Mouse (Mus musculus): ENCODE results near the gene Gm14406.
"Not testable (repeated sequence)": the region's sequence is repeated elsewhere in the genome, so short reads cannot be mapped to it uniquely, and the experiment has no call there.

The Gm14406 gene

GRCm38 (mm10) chr2:177577998-177578397, at the start of gene Gm14406:
Gene Gm14406 (minus strand): TSS chr2:177578210.
- DNase-seq: not testable (repeated sequence)

- DNase-seq: not testable (repeated sequence)
These were observed 2.9 kb downstream of the Gm14406 start for GRCm38 (mm10) chr2:177575141-177575540.

GRCm38 (mm10) chr2:177559365-177559764, 18.6 kb downstream of the Gm14406 start:
- DNase-seq: not testable (repeated sequence)

GRCm38 (mm10) chr2:177555261-177555660, 22.7 kb downstream of the Gm14406 start:
- DNase-seq: not testable (repeated sequence)

- not testable (repeated sequence) for DNase-seq
These were observed 40.3 kb downstream of the Gm14406 start for GRCm38 (mm10) chr2:177537717-177538116.

- DNase-seq: not testable (repeated sequence)
These were observed 40.9 kb downstream of the Gm14406 start for GRCm38 (mm10) chr2:177537141-177537540.

DNA sequence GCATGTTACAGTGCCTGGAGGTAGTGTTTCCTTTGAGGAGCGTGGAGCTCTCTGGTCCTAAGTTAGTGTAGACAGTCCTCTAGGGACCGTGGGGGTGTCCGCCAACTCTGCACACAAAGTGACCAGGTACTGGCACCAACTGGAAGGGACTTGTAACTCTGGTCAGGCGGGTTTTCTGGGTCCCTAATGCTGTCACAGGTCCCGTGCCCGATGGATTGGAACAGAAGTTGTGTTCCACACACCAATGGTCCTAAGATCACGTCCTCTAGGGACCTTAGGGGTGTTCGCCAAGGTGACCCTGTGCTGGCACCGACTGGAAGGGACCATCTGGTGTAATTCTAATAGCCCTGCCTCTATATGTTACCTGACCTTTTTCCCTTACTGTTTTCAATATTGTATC, 42.1 kb downstream of the Gm14406 start:
- DNase-seq: no peak

DNA sequence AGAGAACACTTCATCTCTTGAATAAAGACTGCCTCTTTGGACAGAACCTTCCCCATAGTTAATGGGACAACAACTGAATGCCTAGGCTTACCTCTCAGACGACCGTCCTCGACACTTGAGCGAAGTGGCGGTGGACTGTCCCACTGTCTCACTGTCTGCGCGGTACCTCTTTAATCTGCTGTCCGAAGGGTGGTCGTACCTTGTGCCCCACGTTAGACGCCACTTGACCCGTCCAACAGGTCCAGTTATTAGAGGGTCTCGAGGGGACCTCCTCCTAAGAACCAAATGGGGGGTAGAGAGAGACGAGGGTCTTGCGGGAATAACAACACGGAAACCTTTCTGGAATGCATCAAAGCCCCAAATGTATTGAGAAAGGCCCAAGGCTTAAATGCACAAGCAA, 53.8 kb downstream of the Gm14406 start:
- DNase-seq: not testable (repeated sequence)

- DNase-seq: not testable (repeated sequence)
These were observed 54.3 kb downstream of the Gm14406 start for GRCm38 (mm10) chr2:177523674-177524073.

- no peak for DNase-seq
These were observed 54.9 kb downstream of the Gm14406 start for GRCm38 (mm10) chr2:177523061-177523460.

DNA sequence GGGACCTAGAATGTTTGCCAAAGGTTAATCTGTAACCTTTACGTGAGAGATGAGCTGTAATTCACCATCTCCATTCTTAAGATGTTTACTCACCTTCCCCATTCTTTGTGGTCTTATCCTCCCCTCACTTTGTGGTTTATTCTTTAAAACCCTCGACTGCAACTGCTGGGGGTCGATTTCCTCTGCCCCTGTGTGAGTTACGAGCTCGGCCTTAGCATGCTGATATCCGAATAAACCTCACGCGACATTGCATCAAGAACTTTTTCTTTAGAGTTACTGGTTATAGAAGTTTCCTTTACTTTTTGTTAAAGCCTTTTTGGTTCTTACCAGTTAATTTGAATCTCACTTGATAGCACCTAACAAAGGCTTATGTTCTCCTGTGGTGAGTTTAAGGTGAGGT, 58.0 kb downstream of the Gm14406 start:
- no peak for DNase-seq

All from kidney, adult 11 months (tissue).